Mouse (Mus musculus): ENCODE data around the gene Ino80e.

GRCm38 (mm10) chr7:126884286-126885164 lies 22.3 kb upstream of the Ino80e start, which contains the start of gene Taok2:
- TF ChIP-seq CTCF (IDR thresholded peaks at IDR 0.05; ENCODE audit: low read depth) (peak; percentile 20; the same call in 1 of the 2 replicates), EP300 (IDR thresholded peaks at IDR 0.05; ENCODE audit: low read depth) (no peak)
